Mouse (Mus musculus): ENCODE results near the gene Nptx2. TPM values are rescaled to one million over a fixed set of nuclear protein-coding genes. Genes with fewer than 3 reads are reported as not detected.

Nptx2 gene
- total RNA-seq (2012; rRNA removed) (not detected in 2 replicates), polyA plus RNA-seq (2012; ENCODE audit: insufficient read depth in 1 of 2, insufficient read length in 2 of 2, low read depth in 1 of 2, low replicate concordance in 2 of 2, missing spikeins in 1 of 2) (not detected)

DNA sequence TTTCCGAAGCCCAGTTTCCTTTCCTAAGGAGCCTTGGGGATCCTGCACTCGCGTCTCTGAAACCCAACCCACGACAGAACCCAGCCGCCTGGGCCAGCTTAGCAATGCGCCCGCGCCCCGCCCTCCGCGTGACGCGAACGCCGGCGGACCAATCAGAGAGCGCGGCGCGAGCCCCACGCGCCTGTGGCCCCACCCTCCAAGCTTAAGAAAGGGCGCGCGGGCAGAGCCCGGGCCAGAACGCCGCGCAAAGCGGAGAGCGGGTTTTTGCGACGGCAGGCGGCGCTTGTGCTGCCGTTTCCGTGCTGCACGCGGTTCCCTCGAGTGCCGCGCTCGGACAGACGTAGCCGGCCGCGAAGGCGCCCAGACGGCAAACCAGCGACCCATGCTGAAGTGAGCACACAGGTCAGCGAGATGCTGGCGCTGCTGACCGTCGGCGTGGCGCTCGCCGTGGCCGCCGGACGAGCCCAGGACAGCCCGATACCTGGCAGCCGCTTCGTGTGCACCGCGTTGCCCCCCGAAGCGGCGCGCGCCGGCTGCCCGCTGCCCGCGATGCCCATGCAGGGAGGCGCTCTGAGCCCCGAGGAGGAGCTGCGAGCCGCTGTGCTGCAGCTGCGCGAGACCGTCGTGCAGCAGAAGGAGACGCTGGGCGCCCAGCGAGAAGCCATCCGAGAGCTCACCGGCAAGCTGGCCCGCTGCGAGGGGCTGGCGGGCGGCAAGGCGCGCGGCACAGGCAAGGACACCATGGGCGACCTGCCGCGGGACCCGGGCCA lies at the start of gene Nptx2:
Gene Nptx2 (plus strand): TSS at position 250 of the 770 bp plus-strand sequence.
- no peaks in the 10 kb centered on the region for H3K4me1 ChIP-seq (ENCODE audit: control insufficient read depth in 1 of 2, insufficient read depth in 2 of 2, low read length in 2 of 2)
- no peak within 1 kb of the TSS for H3K27ac ChIP-seq (ENCODE audit: control insufficient read depth, low read depth, low read length)
- H3K4me3 ChIP-seq (ENCODE audit: control insufficient read depth in 1 of 2, insufficient read depth in 1 of 2, low read depth in 2 of 2, low read length in 2 of 2), result no peak within 1 kb of the TSS
- H3K36me3 ChIP-seq (ENCODE audit: control insufficient read depth in 1 of 2, insufficient read depth in 2 of 2, low read length in 2 of 2), result no peaks in the 10 kb centered on the region
- TF ChIP-seq ZNF384 (IDR thresholded peaks at IDR 0.05; ENCODE audit: low read depth, low read length) (no peak), MAX (IDR thresholded peaks at IDR 0.05; ENCODE audit: low read length) (no peak), BHLHE40 (IDR thresholded peaks at IDR 0.05; ENCODE audit: borderline replicate concordance, low read depth, low read length) (no peak), JUND (IDR thresholded peaks at IDR 0.05; ENCODE audit: low read depth, low read length) (no peak), CHD2 (IDR thresholded peaks at IDR 0.05; ENCODE audit: low read length) (no peak), MEF2A (IDR thresholded peaks at IDR 0.05; ENCODE audit: extremely low read depth, insufficient replicate concordance, low read depth, low read length, poor library complexity, severe bottlenecking) (no peak), SIN3A (IDR thresholded peaks at IDR 0.05; ENCODE audit: low read length) (no peak), ZMIZ1 (IDR thresholded peaks at IDR 0.05; ENCODE audit: low read depth, low read length) (no peak), MAFK (IDR thresholded peaks at IDR 0.05; ENCODE audit: borderline replicate concordance, low read depth, low read length) (no peak)
- H3K27me3 ChIP-seq (ENCODE audit: control insufficient read depth in 1 of 2, insufficient read depth in 2 of 2, low read length in 2 of 2), result no peaks in the 10 kb centered on the region
- no peak for DNase-seq (ENCODE audit: low read depth, low spot score)
- no peaks in the 10 kb centered on the region for H3K9me3 ChIP-seq (replicated peaks; ENCODE audit: insufficient read depth, low read length)
- H3K79me2 ChIP-seq (ENCODE audit: control insufficient read depth, insufficient read depth, low read length, poor library complexity), result no peaks in the 10 kb centered on the region
- H3K9ac ChIP-seq (ENCODE audit: control insufficient read depth, low read depth, low read length, poor library complexity, severe bottlenecking), result no peak within 1 kb of the TSS

DNA sequence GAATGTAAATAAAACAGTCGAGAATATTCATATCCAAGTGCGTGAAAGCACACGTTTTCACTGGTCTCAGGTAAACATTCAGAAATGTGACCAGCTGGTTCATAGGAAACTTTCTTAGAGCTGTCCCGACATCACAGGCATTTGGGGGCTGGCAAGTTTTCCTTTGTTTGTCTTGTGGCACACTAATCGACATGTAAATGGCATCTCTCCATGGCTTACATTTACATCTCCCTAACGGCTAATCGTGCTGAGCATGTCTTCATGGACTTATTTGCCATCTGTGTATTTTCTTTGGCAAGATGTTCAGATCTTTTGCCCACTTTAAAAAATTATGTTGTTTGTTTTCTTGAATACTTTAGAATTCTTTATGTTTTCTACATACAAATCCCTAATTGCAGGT lies 49.2 kb upstream of the Nptx2 start:
- Histone ChIP-seq H3K4me3 (ENCODE audit: control insufficient read depth in 1 of 2, insufficient read depth in 1 of 2, low read depth in 2 of 2, low read length in 2 of 2) (no peak overlapping the region), H3K9ac (ENCODE audit: control insufficient read depth, low read depth, low read length, poor library complexity, severe bottlenecking) (no peak overlapping the region), H3K79me2 (ENCODE audit: control insufficient read depth, insufficient read depth, low read length, poor library complexity) (no peaks in the 10 kb centered on the region), H3K36me3 (ENCODE audit: control insufficient read depth in 1 of 2, insufficient read depth in 2 of 2, low read length in 2 of 2) (no peaks in the 10 kb centered on the region), H3K27me3 (ENCODE audit: control insufficient read depth in 1 of 2, insufficient read depth in 2 of 2, low read length in 2 of 2) (no peaks in the 10 kb centered on the region), H3K4me1 (ENCODE audit: control insufficient read depth in 1 of 2, insufficient read depth in 2 of 2, low read length in 2 of 2) (no peaks in the 10 kb centered on the region), H3K27ac (ENCODE audit: control insufficient read depth, low read depth, low read length) (no peak overlapping the region), H3K9me3 (replicated peaks; ENCODE audit: insufficient read depth, low read length) (no peaks in the 10 kb centered on the region)
- DNase-seq (ENCODE audit: low read depth, low spot score), result no peak
- TF ChIP-seq CTCF (IDR thresholded peaks at IDR 0.05 in 2 of 3, conservative IDR thresholded peaks at IDR 0.05 in 1 of 3; ENCODE audit: control insufficient read depth in 1 of 3, insufficient read depth in 1 of 3, low read depth in 2 of 3, low read length in 3 of 3, poor library complexity in 1 of 3, severe bottlenecking in 1 of 3) (no peak), TCF12 (IDR thresholded peaks at IDR 0.05; ENCODE audit: low read depth, low read length) (no peak)

DNA sequence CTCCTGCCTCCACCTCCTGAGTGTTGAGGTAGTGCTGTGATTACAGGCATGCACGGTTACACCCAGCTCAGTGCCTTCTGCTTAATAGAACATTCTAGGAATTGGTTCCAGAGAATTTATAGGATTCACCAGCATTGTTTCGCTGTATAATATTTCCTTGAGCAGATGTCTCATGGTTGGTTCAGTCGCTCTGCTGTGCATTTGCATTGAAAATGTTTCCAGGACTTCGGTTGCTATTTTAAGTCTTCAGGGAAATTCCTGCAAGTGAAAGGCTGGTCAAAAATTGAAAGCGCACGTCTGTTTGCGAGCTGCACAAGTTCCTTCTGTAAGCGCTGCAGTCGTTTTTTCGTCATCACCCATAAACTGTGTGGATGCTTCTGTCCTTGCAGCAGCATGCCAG lies 41.5 kb upstream of the Nptx2 start:
- Histone ChIP-seq H3K4me3 (ENCODE audit: control insufficient read depth in 1 of 2, insufficient read depth in 1 of 2, low read depth in 2 of 2, low read length in 2 of 2) (no peak overlapping the region), H3K36me3 (ENCODE audit: control insufficient read depth in 1 of 2, insufficient read depth in 2 of 2, low read length in 2 of 2) (no peaks in the 10 kb centered on the region), H3K9me3 (replicated peaks; ENCODE audit: insufficient read depth, low read length) (no peaks in the 10 kb centered on the region), H3K27me3 (ENCODE audit: control insufficient read depth in 1 of 2, insufficient read depth in 2 of 2, low read length in 2 of 2) (no peaks in the 10 kb centered on the region), H3K4me1 (ENCODE audit: control insufficient read depth in 1 of 2, insufficient read depth in 2 of 2, low read length in 2 of 2) (no peaks in the 10 kb centered on the region), H3K27ac (ENCODE audit: control insufficient read depth, low read depth, low read length) (no peak overlapping the region), H3K79me2 (ENCODE audit: control insufficient read depth, insufficient read depth, low read length, poor library complexity) (no peaks in the 10 kb centered on the region), H3K9ac (ENCODE audit: control insufficient read depth, low read depth, low read length, poor library complexity, severe bottlenecking) (no peak overlapping the region)
- no peak for TF ChIP-seq USF2 (IDR thresholded peaks at IDR 0.05; ENCODE audit: borderline replicate concordance in 1 of 2, insufficient read depth in 1 of 2, low read depth in 1 of 2, low read length in 2 of 2)
- TF ChIP-seq POLR2AphosphoS5 (IDR thresholded peaks at IDR 0.05; ENCODE audit: borderline replicate concordance, low read depth, low read length), result no peak
- TF ChIP-seq NELFE (IDR thresholded peaks at IDR 0.05; ENCODE audit: low read depth, low read length), result no peak
- TF ChIP-seq ZKSCAN1 (IDR thresholded peaks at IDR 0.05; ENCODE audit: low read depth, low read length), result no peak
- no peak for TF ChIP-seq BHLHE40 (IDR thresholded peaks at IDR 0.05; ENCODE audit: borderline replicate concordance, low read depth, low read length)
- no peak for TF ChIP-seq EP300 (IDR thresholded peaks at IDR 0.05; ENCODE audit: low read depth in 1 of 2, low read length in 2 of 2)
- DNase-seq (ENCODE audit: low read depth, low spot score), result no peak

Data from MEL (cell line).